Mouse (Mus musculus) spleen, adult 2 months (tissue): ENCODE measurements around the gene Ccdc142.

Experiments
- CTCF ChIP-seq: fragments of 200-500 bp; IDR thresholded peaks from 2 replicates; pipeline ENCODE4 v1.5.1; 2011; ENCODE audit warnings: mild to moderate bottlenecking, inconsistent platforms; ENCODE audit not compliant: insufficient read depth, insufficient read length, insufficient replicate concordance; ENCODE audit errors: extremely low read depth
- POLR2A ChIP-seq: fragments of 200-500 bp; IDR thresholded peaks from 2 replicates; pipeline ENCODE4 v1.6.1; 2011; ENCODE audit warnings: low read depth, low read length, inconsistent platforms

- TF ChIP-seq CTCF = no peak
- TF ChIP-seq POLR2A = no peak
These were observed 32.5 kb upstream of the Ccdc142 start for GRCm38 (mm10) chr6:83068706-83069487.
